Mouse (Mus musculus) CH12.LX (cell line): ENCODE measurements at regions not wholly inside any gene's neighbourhood (a gene's known extent, or its start where the extent isn't known, plus 50 kb on each side); places are given as distances from the start of the nearest gene placed in this dataset.

Experiments
- DNase-seq: peaks from one replicate; pipeline ENCODE4 v3.0.0-alpha.2; 2013; ENCODE audit errors: extremely low read depth
- H3K27ac ChIP-seq: 2 replicates; pipeline ENCODE4 v1.5.1; 2012; ENCODE audit warnings: low read depth, mild to moderate bottlenecking, control low read depth, moderate library complexity; ENCODE audit not compliant: insufficient read depth
- H3K27me3 ChIP-seq: replicated peaks from 2 replicates; pipeline ENCODE3; 2012; ENCODE audit warnings: inconsistent platforms
- H3K36me3 ChIP-seq, 2 experiments: replicated peaks in 1 of 2; 2 replicates each; pipeline versions ENCODE3 to v1.6.1; 2012; ENCODE audit warnings: inconsistent platforms in 1 of 2, low read length in 1 of 2, mild to moderate bottlenecking in 1 of 2, mixed read lengths in 1 of 2, moderate library complexity in 1 of 2; ENCODE audit not compliant: control insufficient read depth in 1 of 2, insufficient read depth in 1 of 2
- H3K4me1 ChIP-seq, 2 experiments: 2 replicates each; pipeline ENCODE4 v1.6.1; 2012; ENCODE audit warnings: inconsistent platforms in 1 of 2, moderate library complexity in 1 of 2; ENCODE audit not compliant: insufficient read depth in 2 of 2, control insufficient read depth in 1 of 2
- H3K4me2 ChIP-seq: 2 replicates; pipeline ENCODE4 v1.6.1; 2012; ENCODE audit warnings: low read depth, mild to moderate bottlenecking, control low read depth; ENCODE audit not compliant: poor library complexity, insufficient read depth, severe bottlenecking
- H3K4me3 ChIP-seq, 3 experiments: fragments of 150-350 bp in 1 of 3; sonication (generic) in 1 of 3; replicated peaks in 1 of 3; 2 replicates each; pipeline versions ENCODE3 to v1.5.1; 2011 to 2012; ENCODE audit warnings: low read depth in 2 of 3, low read length in 2 of 3, mild to moderate bottlenecking in 2 of 3, moderate library complexity in 2 of 3, control low read depth in 1 of 3, improper control_type of control experiment in 1 of 3, inconsistent platforms in 1 of 3, mixed read lengths in 1 of 3; ENCODE audit not compliant: poor library complexity in 1 of 3
- H3K79me2 ChIP-seq: replicated peaks from 2 replicates; pipeline ENCODE4 v1.6.1; 2012; ENCODE audit warnings: mild to moderate bottlenecking, moderate library complexity; ENCODE audit not compliant: control insufficient read depth, poor library complexity, insufficient read depth, severe bottlenecking; ENCODE audit errors: extremely low read depth
- H3K9ac ChIP-seq: 2 replicates; pipeline ENCODE4 v1.6.1; 2012; ENCODE audit warnings: low read depth, mild to moderate bottlenecking, control low read depth, moderate library complexity; ENCODE audit not compliant: insufficient read depth
- H3K9me3 ChIP-seq: replicated peaks from 2 replicates; pipeline ENCODE3; 2012; ENCODE audit warnings: low read length, inconsistent platforms, mixed read lengths
- BHLHE40 ChIP-seq: IDR thresholded peaks from 2 replicates; pipeline ENCODE4 v1.6.1; 2011; ENCODE audit warnings: mild to moderate bottlenecking, low read depth, low read length, improper control_type of control experiment
- CTCF ChIP-seq, 2 experiments: IDR thresholded peaks in 1 of 2; conservative IDR thresholded peaks in 1 of 2; 2 replicates each; pipeline ENCODE4 v1.5.1; 2011 to 2012; ENCODE audit warnings: low read depth in 2 of 2, low read length in 2 of 2, improper control_type of control experiment in 1 of 2, inconsistent platforms in 1 of 2, mild to moderate bottlenecking in 1 of 2, moderate library complexity in 1 of 2
- ETS1 ChIP-seq: conservative IDR thresholded peaks from 2 replicates; pipeline ENCODE4 v1.6.1; 2012; ENCODE audit warnings: low read depth, mild to moderate bottlenecking, inconsistent platforms, low read length, improper control_type of control experiment, moderate library complexity
- JUN ChIP-seq: IDR thresholded peaks from 2 replicates; pipeline ENCODE4 v1.6.1; 2011; ENCODE audit warnings: low read depth, mild to moderate bottlenecking, low read length, improper control_type of control experiment, moderate library complexity; ENCODE audit not compliant: insufficient read depth
- KAT2A ChIP-seq: IDR thresholded peaks from 2 replicates; pipeline ENCODE4 v1.6.1; 2012; ENCODE audit warnings: low read length, improper control_type of control experiment, inconsistent platforms; ENCODE audit not compliant: insufficient replicate concordance
- MAFK ChIP-seq: IDR thresholded peaks from 2 replicates; pipeline ENCODE4 v1.6.1; 2011; ENCODE audit warnings: low read length, improper control_type of control experiment; ENCODE audit not compliant: insufficient replicate concordance
- MAX ChIP-seq: IDR thresholded peaks from 2 replicates; pipeline ENCODE4 v1.6.1; 2011; ENCODE audit warnings: low read length, improper control_type of control experiment
- MAZ ChIP-seq: IDR thresholded peaks from 2 replicates; pipeline ENCODE4 v1.6.1; 2012; ENCODE audit warnings: low read depth, mild to moderate bottlenecking, inconsistent platforms, low read length, improper control_type of control experiment, moderate library complexity
- MXI1 ChIP-seq: IDR thresholded peaks from 2 replicates; pipeline ENCODE4 v1.6.1; 2011; ENCODE audit warnings: mild to moderate bottlenecking, low read depth, low read length, improper control_type of control experiment
- NELFE ChIP-seq: IDR thresholded peaks from 2 replicates; pipeline ENCODE4 v1.6.1; 2011; ENCODE audit warnings: low read depth, low read length, improper control_type of control experiment
- PAX5 ChIP-seq: IDR thresholded peaks from 2 replicates; pipeline ENCODE4 v1.6.1; 2012; ENCODE audit warnings: low read length, inconsistent platforms, mixed read lengths
- POLR2A ChIP-seq: IDR thresholded peaks from 2 replicates; pipeline ENCODE4 v1.6.1; 2011; ENCODE audit warnings: low read depth, mild to moderate bottlenecking, improper control_type of control experiment, low read length
- RAD21 ChIP-seq: IDR thresholded peaks from 2 replicates; pipeline ENCODE4 v1.6.1; 2011; ENCODE audit warnings: low read depth, mild to moderate bottlenecking, low read length, improper control_type of control experiment, moderate library complexity
- RCOR1 ChIP-seq: conservative IDR thresholded peaks from 2 replicates; pipeline ENCODE4 v1.6.1; 2012; ENCODE audit warnings: low read depth, mild to moderate bottlenecking, inconsistent platforms, low read length, improper control_type of control experiment
- SIN3A ChIP-seq: IDR thresholded peaks from 2 replicates; pipeline ENCODE4 v1.6.1; 2012; ENCODE audit warnings: low read length, improper control_type of control experiment, inconsistent platforms
- UBTF ChIP-seq: IDR thresholded peaks from 2 replicates; pipeline ENCODE4 v1.6.1; 2012; ENCODE audit warnings: low read depth, mild to moderate bottlenecking, inconsistent platforms, low read length, improper control_type of control experiment, moderate library complexity
- ZNF384 ChIP-seq: IDR thresholded peaks from 2 replicates; pipeline ENCODE4 v1.6.1; 2012; ENCODE audit warnings: low read depth, low read length, improper control_type of control experiment, inconsistent platforms
- dilution Hi-C: fragments of 300-500 bp; cut with MboI; formaldehyde crosslinking; loops from 2 replicates; pipeline ENCODE4 v1.14.3; 2020; ENCODE audit warnings: low sequenced_read_pairs; ENCODE audit not compliant: extremely low pct_unique_long_range_greater_than_20kb, extremely low pct_ligation_motif_present
- in situ Hi-C: fragments of 300-500 bp; cut with MboI; formaldehyde crosslinking; loops from 3 replicates; pipeline ENCODE4 v1.14.3; 2019; ENCODE audit warnings: low sequenced_read_pairs, low pct_ligation_motif_present, low pct_unique_long_range_greater_than_20kb, mixed read lengths

GRCm38 (mm10) chr12:118371905-118372304 lies 70.7 kb upstream of the Sp4 start:
- Histone ChIP-seq H3K9ac (no peak overlapping the region), H3K36me3 (no peaks in the 10 kb centered on the region), H3K4me2 (no peak overlapping the region), H3K27ac (no peak overlapping the region), H3K27me3 (no peaks in the 10 kb centered on the region), H3K4me1 (peaks cover 0 to 18% of the 10 kb centered on the region in 2 experiments; a peak in 2 of 4 replicates), H3K9me3 (no peaks in the 10 kb centered on the region), H3K79me2 (no peaks in the 10 kb centered on the region), H3K4me3 (no peak overlapping the region)
- in situ Hi-C loops, result no loop called here
- TF ChIP-seq RAD21 (no peak), MAX (no peak), MAZ (no peak), MXI1 (no peak), SIN3A (no peak), BHLHE40 (no peak), CTCF (conservative IDR thresholded peaks at IDR 0.05 in 1 of 2, IDR thresholded peaks at IDR 0.05 in 1 of 2; ENCODE audit: low read depth in 2 of 2, low read length in 2 of 2) (no peak), ETS1 (no peak), NELFE (no peak), JUN (no peak), ZNF384 (no peak), MAFK (no peak), KAT2A (no peak)
- no peak for DNase-seq
- dilution Hi-C loops, result no loop called here

GRCm38 (mm10) chr12:118367307-118368076 lies 66.3 kb upstream of the Sp4 start:
- Histone ChIP-seq H3K36me3 (no peaks in the 10 kb centered on the region), H3K4me2 (no peak overlapping the region), H3K9ac (no peak overlapping the region), H3K4me3 (no peak overlapping the region), H3K27me3 (no peaks in the 10 kb centered on the region), H3K27ac (no peak overlapping the region), H3K79me2 (no peaks in the 10 kb centered on the region), H3K9me3 (no peaks in the 10 kb centered on the region), H3K4me1 (no peaks in the 10 kb centered on the region)
- dilution Hi-C loops, result no loop called here
- DNase-seq, result no peak
- in situ Hi-C loops, result no loop called here
- no peak for TF ChIP-seq PAX5
- no peak for TF ChIP-seq JUN
- no peak for TF ChIP-seq POLR2A
- no peak for TF ChIP-seq ETS1
- TF ChIP-seq SIN3A, result no peak
- no peak for TF ChIP-seq UBTF
- TF ChIP-seq RCOR1, result no peak
- TF ChIP-seq ZNF384, result no peak
